Mouse (Mus musculus): ENCODE data around the gene Eng.

- TF ChIP-seq CTCF (IDR thresholded peaks at IDR 0.05; ENCODE audit: control insufficient read depth, insufficient read depth, insufficient replicate concordance, low read depth, low read length), result no peak
- TF ChIP-seq POLR2A (IDR thresholded peaks at IDR 0.05; ENCODE audit: control insufficient read depth, low read depth, low read length), result no peak
These were observed 48.3 kb downstream of the Eng start for GRCm38 (mm10) chr2:32694691-32695090.
